Mouse (Mus musculus): ENCODE measurements around the gene Tgif1.

DNA sequence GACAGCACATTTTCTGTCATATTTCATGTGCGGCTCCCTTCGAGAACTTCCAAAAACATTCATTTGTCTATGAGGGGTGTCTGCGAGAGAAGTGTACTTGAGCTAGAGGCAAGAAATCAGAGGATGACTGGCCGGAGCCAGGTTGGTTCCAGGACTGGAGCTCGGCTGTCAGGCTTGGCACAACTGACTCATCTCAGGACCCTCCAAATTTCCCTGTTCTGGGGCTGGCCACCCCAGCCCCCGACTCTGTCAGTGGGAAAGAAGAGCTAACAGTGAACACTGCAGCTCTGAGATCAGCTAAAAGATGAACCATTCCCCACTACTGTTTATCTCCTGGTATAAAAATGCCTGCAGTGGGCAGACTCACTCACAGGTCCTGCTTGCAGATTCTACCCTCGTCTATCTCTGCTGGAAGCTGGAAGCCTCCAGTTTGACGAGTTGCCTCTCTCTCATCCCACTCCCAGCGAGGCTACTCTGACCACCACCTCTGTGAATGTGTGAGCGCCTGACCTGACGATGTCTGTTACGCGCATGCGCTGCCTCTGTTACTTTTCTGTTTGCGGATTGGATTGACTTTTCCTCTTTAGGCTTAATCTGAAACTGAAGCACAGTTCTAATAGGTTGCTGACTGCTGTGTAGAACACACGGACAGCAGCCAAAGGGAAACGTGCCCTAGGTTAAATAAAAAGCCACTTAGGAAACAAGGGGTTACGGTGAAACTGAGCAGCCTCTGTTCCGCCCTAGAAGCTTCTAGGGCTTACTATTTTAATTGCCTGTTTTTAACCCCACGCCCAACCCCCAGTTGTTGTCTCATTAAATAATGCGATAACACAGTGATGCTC is 19.8 kb upstream of the Tgif1 start:
- TF ChIP-seq CTCF (IDR thresholded peaks at IDR 0.05; ENCODE audit: low read depth, low read length) (no peak), POLR2A (IDR thresholded peaks at IDR 0.05; ENCODE audit: extremely low read depth, insufficient read depth, low read length) (no peak)

Measured in liver, adult 2 months (tissue).